Mouse (Mus musculus) R1 (cell line): ENCODE measurements around the gene Wdr89.

Experiments
- DNase-seq: peaks from one replicate; pipeline ENCODE4 v3.0.0-alpha.2; 2018; ENCODE audit warnings: low read depth, low spot score

Wdr89 gene

DNA sequence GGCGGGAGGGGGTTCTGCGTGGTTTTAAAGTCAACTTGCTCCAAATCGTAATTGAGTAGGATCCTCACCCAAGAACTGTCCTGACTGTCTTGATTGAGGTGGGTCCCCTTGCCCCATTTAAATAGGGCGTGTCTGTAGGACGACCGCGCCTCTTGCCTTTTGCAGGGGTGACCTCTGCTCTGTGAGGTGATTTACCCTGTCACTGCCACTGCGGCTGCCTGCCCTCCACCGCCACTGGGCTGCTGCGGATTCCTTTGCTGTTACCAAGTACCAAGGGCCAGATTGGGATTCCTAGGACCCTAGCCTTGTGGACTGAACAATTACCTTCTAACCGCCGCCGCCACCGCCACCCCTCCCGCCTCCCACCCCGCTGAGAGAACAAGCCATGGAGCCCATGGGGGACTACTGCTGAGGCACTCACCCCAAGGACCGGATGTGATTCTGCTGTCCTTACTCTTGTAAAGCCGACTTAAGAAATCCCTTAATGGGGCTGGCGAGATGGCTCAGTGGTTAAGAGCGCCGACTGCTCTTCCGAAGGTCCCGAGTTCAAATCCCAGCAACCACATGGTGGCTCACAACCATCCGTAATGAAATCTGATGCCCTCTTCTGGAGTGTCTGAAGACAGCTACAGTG is 53.1 kb downstream of the Wdr89 start:
- DNase-seq = peak; percentile 78

DNA sequence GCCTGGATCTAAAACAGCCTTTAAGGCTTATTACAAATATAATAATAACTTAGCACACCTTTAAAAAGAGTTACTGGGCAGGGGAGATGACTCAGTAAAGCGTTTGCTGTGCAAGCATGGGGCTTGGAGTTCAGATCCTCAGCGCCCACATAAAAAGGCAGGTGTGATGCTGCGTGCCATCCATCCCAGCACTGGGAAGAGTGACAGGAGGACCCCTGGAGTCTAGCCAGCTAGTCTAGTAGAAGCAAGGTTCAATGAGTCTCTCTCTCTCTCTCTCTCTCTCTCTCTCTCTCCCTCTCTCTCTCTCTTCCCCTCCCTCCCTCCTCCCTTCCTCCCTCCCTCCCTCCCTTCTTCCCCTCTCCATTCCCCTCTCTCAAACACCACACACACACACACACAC is 53.8 kb downstream of the Wdr89 start:
- DNase-seq = no peak

DNA sequence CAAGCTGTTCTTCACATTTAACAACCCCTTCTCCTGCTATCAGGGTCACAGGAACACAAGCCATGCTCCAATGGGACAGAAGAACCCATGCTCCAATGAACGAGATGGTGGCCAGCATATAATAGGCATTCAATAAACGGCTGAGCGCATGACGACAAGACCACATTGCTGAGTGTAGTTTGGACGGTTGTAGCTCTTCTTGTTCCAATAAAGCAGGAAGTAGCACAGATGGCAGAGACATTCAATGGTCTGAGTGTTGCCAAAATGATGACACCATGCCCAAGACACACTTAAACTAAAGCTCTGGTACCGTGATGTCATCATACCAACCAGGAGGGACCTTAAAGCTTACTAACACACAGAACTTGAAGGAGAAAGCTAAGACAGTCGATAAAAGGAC is 56.6 kb downstream of the Wdr89 start:
- DNase-seq = no peak

DNA sequence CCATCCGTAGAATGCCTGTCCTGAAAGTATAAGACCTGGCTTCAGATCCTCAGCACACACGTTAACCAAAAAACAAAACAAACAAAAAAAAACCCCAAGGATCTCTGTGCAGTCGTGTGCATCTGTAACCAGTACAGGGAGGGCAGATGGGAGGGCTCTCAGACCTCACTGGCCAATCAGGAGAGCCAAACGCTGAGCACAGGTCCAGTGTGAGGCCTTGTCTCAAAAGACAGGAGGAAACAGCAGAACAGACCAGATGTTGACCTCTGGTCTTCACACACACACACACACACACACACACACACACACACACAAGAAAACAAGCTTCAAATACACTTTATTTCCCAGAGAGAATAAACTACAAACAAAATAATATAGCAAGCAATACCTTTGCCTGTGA is 69.8 kb downstream of the Wdr89 start:
- DNase-seq = peak; percentile 62

DNA sequence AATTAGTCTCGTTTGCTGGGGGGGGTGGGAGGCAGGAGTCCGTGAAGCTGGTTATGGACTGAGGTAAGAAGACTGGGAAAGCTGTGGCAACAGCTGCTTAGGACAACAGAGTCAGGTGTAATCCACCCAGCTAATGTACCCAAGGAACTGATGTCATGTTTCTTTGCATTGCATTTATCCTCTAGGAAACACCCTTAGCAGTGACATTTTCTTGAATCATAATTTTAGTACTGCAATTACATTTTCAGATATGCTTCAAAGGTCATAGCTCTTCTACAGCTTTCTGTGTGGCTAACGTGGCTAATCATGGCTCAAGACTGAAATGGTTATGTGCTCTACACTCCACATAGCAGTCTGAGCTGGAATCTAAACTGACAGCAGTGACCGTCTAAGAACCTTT is 70.3 kb downstream of the Wdr89 start:
- no peak for DNase-seq

DNA sequence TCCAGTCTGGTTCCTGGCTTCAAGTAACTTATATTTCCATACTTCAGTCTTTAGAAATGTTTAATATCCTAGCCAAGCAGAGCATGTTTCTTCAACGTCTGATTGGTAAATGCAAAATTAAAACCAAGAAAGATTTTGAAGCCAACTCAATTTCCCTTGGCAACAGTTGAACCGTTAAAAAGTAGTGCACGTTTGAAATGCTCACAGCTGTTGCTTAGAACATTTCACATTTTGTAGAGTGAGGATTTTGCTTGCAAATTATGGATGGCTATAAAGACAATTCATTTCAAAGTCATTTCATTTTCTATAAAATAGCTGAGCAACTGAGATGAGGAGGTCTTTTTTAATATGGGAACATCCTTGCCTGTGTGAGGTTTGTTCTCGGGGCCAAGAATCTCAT is 71.6 kb downstream of the Wdr89 start:
- no peak for DNase-seq

DNA sequence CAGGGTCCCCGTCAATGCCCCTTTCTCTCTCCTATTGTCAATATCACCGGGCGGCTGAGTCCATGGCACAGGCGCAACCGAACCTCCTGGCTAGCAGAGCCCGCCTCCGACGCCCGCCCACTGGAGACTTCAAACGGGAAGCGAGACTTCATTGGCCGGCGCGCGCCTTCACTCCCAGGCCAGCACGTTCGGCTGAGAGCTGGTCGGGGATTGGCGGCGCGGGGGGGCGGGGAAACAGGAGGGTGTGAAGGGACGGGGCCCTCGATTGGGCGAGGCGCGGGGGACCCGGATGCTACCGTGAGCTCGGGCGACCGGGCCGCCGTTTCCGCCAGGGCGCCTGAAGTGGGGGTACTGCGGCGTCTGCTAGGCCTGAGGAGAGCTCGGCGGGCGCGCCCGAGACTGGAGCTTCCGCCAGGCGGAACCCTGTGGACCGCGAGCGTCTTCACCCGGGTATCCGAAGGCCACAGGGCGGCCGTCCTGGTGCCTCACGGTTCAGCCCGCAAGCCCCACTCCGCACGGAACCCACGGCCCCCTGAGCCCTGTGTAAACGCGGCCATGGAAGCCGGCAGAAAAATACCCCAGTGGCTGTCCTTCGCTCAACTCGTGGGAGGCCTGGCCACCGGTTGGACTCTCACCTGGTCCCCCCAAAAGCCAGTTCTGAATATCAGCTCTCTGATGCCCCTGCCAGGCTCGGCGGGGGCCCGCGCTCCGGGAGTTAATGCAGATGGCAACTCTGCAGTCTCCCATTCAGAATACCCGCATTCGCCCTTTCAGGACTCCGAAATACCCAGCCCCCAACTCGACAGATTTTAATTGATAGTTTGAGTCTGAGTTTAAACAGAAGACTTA is 73.0 kb downstream of the Wdr89 start, which contains the start of gene Ppp2r5e:
Ppp2r5e (minus strand) TSS at position 92 of the 849 bp plus-strand sequence.
- peak; percentile 98 for DNase-seq

DNA sequence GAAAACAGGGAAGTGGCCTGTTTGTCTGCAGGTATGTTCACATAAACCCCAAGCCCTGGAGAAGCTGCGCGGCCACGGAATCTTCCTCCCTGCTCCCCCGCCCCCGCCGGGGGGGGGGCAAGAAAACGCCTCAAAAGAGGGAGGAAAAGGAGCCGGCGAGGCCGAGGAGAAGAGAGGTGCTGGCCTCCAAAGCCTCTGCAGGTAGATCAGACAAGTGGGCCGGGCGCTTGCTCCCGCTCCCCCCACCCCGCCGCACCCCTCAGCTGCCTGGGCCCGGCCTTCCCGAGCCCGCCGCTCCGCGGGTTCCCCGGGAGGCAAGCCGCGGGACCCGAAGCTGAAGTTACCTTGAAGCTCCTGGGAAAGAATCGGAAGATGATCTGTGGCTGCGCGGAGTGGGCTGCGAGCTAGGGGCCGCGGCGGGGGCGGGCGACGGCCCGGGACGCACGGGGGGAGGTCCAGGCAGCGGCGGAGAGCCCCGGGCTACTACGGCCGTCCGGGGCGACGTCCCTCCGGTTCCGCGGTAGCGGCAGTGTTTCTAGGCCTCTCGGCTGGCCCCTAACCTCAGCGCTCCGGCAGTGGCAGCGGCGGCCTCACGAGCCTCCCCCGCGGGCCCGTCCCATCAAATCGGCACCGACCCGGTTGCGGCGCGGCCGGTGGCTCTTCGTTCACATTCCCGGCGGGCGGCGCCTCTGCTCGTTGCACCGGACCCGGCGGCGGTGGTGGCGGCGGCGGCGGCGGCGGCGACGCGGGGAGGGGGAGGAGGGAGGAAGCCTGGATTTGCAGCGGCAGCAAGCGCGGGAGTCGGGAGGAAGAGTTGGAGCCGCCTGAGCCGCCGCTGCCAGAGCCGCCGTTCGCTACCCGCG is 73.8 kb downstream of the Wdr89 start:
- DNase-seq = peak; percentile 61

DNA sequence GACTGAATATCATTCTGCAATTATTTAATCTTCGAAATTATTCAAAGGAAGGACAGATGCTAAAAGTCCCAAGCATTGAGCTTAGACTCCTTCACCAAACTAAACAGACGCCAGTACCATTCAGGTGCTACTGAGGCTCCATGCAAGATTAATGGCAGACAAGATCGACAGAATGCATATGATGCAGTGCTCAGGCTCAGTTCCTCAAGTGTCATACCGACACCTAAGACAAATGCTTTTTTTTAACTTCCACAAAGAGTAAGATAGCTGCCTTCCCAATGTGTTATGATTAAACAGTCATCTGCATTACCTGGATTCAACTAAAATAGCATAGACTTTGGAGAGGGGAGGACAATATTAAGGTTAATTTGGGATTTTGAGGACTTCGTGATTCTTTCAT is 74.9 kb downstream of the Wdr89 start:
- no peak for DNase-seq

DNA sequence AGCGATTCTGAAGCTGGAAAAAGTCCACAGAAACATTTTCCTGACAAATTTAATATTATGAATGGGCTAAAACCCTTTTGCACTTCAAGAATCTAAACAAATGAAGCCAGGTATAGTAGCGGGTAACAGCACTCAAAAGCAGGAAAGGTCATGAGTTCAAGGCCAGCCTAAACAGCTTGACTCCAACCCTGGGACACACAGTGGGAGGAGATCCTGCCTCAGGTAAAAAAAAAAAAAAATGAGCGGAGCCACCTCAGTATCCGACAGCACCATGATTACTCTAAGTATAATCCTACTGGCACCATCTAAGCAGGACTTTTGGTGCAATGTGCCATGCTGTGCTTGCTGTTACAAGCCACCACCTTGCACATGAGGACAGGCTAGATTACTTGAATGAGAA is 75.5 kb downstream of the Wdr89 start:
- DNase-seq = peak; percentile 61

DNA sequence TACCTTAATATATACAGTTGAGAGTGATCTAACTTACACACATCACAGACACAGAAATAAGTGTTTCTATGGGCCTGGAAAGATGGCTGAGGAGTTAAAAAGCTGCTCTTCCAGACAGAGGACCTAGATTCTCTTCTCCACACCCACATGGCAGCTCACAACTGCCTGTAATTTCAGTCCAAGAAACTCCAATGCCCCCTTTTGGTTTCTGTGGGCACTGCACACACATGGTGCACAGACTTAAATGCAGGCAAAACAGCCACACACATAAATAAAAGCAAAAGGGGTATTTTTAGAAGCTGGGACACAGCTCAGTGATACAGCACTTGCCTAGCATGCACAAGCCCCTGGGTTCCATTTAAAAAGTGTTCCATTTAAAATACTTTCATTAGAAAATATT is 81.8 kb downstream of the Wdr89 start:
- peak; percentile 75 for DNase-seq

DNA sequence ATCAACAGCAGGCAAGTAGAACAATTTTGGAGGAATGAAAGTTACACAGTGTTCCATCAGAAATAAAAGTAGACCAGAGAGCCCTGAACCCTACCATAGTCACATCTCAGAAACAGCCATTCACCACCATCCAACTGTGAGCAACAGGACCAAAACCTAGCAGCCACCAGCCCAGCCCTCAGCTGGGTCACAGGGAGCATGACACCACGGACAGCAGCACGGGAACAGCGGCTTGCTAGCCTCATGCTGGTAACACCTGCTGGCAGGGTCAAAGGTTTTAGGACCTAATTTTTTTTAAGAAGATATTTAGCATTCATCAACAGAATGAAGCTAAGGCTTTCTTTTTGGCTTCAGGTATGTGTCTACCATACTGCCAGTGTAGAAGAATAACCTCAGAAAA is 85.6 kb downstream of the Wdr89 start:
- DNase-seq = no peak
